Mouse (Mus musculus) lung, postnatal 0 days (tissue): ENCODE measurements around the gene Popdc3.

Source experiments
- CTCF ChIP-seq: IDR thresholded peaks from 2 replicates; pipeline ENCODE4 v1.5.1; 2016; ENCODE audit warnings: antibody characterized with exemption, mild to moderate bottlenecking
- EP300 ChIP-seq: IDR thresholded peaks from 2 replicates; pipeline ENCODE4 v1.6.1; 2016; ENCODE audit warnings: antibody characterized with exemption, mild to moderate bottlenecking, control low read depth

GRCm38 (mm10) chr10:45303315-45304036, 125.6 kb downstream of the Popdc3 start:
- no peak for TF ChIP-seq CTCF
- no peak for TF ChIP-seq EP300
